Mouse (Mus musculus) lung, postnatal 0 days (tissue): ENCODE data around the gene Cenpt.

Experiments
- CTCF ChIP-seq: IDR thresholded peaks from 2 replicates; pipeline ENCODE4 v1.5.1; 2016; ENCODE audit warnings: antibody characterized with exemption, mild to moderate bottlenecking
- EP300 ChIP-seq: IDR thresholded peaks from 2 replicates; pipeline ENCODE4 v1.6.1; 2016; ENCODE audit warnings: antibody characterized with exemption, mild to moderate bottlenecking, control low read depth

GRCm38 (mm10) chr8:105801153-105801904 lies 51.7 kb downstream of the Cenpt start:
- TF ChIP-seq CTCF (no peak), EP300 (no peak)
